Mouse (Mus musculus) midbrain, embryonic 14.5 days (tissue): Measurements from ENCODE around the gene Tcf7. TPM values are rescaled to one million over a fixed set of nuclear protein-coding genes. Genes with fewer than 3 reads are reported as not detected.
"Not testable (repeated sequence)": the region's sequence is repeated elsewhere in the genome, so short reads cannot be mapped to it uniquely, and the experiment has no call there.

Experiments
- ATAC-seq: fragments of 200-750 bp; cut with Nextera tagmentation; 2 replicates; pipeline ENCODE4 v1.8.0; 2017; ENCODE audit warnings: moderate number of reproducible peaks, moderate library complexity; ENCODE audit not compliant: low FRiP score, low TSS enrichment
- DNase-seq: peaks from one replicate; pipeline ENCODE4 v3.0.0-alpha.2; 2015
- H3K27ac ChIP-seq: fragments of 300-500 bp; sonication (generic); replicated peaks from 2 replicates; pipeline ENCODE4 v1.5.1; 2014; ENCODE audit warnings: mild to moderate bottlenecking, low read depth, low read length, moderate library complexity
- H3K27me3 ChIP-seq: fragments of 300-500 bp; sonication (generic); 2 replicates; pipeline ENCODE4 v1.6.1; 2014; ENCODE audit warnings: low read length, control low read depth, mixed read lengths; ENCODE audit not compliant: control insufficient read depth, insufficient read depth
- H3K36me3 ChIP-seq: fragments of 300-500 bp; sonication (generic); 2 replicates; pipeline ENCODE4 v1.6.1; 2014; ENCODE audit warnings: low read length, control low read depth; ENCODE audit not compliant: control insufficient read depth, insufficient read depth
- H3K4me1 ChIP-seq: fragments of 300-500 bp; sonication (generic); 2 replicates; pipeline ENCODE4 v1.6.1; 2014; ENCODE audit warnings: mild to moderate bottlenecking, antibody characterized with exemption, low read length, control low read depth; ENCODE audit not compliant: control insufficient read depth, insufficient read depth
- H3K4me2 ChIP-seq: fragments of 300-500 bp; sonication (generic); 2 replicates; pipeline ENCODE4 v1.6.1; 2014; ENCODE audit warnings: mild to moderate bottlenecking, low read length, moderate library complexity
- H3K4me3 ChIP-seq: fragments of 300-500 bp; sonication (generic); replicated peaks from 2 replicates; pipeline ENCODE4 v1.5.1; 2014; ENCODE audit warnings: low read depth, low read length
- H3K9ac ChIP-seq: fragments of 300-500 bp; sonication (generic); replicated peaks from 2 replicates; pipeline ENCODE4 v1.6.1; 2014; ENCODE audit warnings: mild to moderate bottlenecking, low read length, moderate library complexity
- H3K9me3 ChIP-seq: fragments of 300-500 bp; sonication (generic); 2 replicates; pipeline ENCODE4 v1.6.1; 2016; ENCODE audit warnings: low read length, control low read depth, mixed read lengths; ENCODE audit not compliant: control insufficient read depth
- WGBS: fragments of 180-500 bp; shearing (Covaris S2); extraction: QIAGEN DNeasy Blood & Tissue Kit; methylation state at CpG from one replicate; pipeline ENCODE4 v1.1.7; 2014; 5-methylcytosine and 5-hydroxymethylcytosine counted together
- polyA plus RNA-seq: library from polyadenylated mRNA; unstranded; fragments of >200 nt; fragmentation: Nextera tagmentation; extraction: Ambion mirVana; gene quantifications from 2 replicates; pipeline ENCODE4 v1.2.1, GENCODE M21; 2014

Gene Tcf7
- polyA plus RNA-seq, 1 experiment from 2014 or later: 5.8 TPM

DNA sequence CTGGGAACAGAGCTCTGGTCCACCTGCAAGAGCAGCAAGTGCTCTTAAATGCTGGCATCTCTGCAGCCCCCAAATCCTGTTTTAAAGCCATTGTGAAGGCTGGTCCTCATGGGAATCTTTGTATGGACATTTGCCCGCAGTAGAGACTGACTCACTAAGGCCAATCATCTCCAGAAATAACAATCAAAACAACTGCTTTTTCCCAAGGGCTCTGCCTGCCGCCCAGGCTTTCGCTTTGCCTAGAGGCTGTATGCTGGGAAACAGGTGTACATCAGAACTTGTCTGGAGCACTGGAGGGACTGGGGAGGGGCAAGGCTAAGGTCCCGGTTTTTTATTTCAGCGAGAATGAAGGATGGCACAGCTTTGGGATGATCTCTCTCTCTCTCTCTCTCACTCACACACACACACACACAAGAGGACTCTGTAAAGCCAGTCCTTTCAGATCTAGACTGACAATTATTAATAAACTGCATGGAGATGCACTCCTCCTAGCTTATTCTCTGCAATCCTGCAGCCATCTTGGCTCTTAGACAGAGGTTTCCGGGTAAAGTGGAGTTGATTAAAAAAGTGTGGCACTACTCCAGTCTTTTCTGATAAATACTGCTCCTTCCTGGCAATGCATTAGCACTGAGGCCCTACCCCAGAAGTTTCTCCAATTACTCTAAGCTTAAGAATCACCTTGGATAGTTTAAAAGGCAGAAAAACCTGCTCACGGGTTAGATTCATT is 53.9 kb downstream of the Tcf7 start:
- no peak for ATAC-seq
- no peak overlapping the region for H3K4me2 ChIP-seq
- no peaks in the 10 kb centered on the region for H3K36me3 ChIP-seq
- no peak for DNase-seq
- no peak overlapping the region for H3K4me3 ChIP-seq
- WGBS: 85% methylated on average over 7 of the region's 7 CpGs
- H3K9me3 ChIP-seq: no peaks in the 10 kb centered on the region
- no peak overlapping the region for H3K27ac ChIP-seq
- H3K27me3 ChIP-seq: no peaks in the 10 kb centered on the region
- H3K9ac ChIP-seq: no peak overlapping the region
- peaks cover 12% of the 10 kb centered on the region for H3K4me1 ChIP-seq

- no peaks in the 10 kb centered on the region for H3K27me3 ChIP-seq
- no peak overlapping the region for H3K4me2 ChIP-seq
- no peak for DNase-seq
- H3K9me3 ChIP-seq: no peaks in the 10 kb centered on the region
- H3K4me3 ChIP-seq: no peak overlapping the region
- H3K9ac ChIP-seq: no peak overlapping the region
- ATAC-seq: no peak
- no peak overlapping the region for H3K27ac ChIP-seq
- H3K4me1 ChIP-seq: peaks cover 3% of the 10 kb centered on the region; the same call in 1 of the 2 replicates
- WGBS: 86% methylated on average over 13 of the region's 13 CpGs
- H3K36me3 ChIP-seq: no peaks in the 10 kb centered on the region
Observed at GRCm38 (mm10) chr11:52227466-52228226, 55.2 kb downstream of the Tcf7 start.

GRCm38 (mm10) chr11:52227053-52227452 is 55.8 kb downstream of the Tcf7 start:
- H3K4me1 ChIP-seq: peaks cover 3% of the 10 kb centered on the region; the same call in 1 of the 2 replicates
- WGBS: 78% methylated on average over 3 of the region's 3 CpGs
- DNase-seq (no peak), ATAC-seq (no peak)
- no peak overlapping the region for H3K9ac ChIP-seq
- no peak overlapping the region for H3K27ac ChIP-seq
- no peaks in the 10 kb centered on the region for H3K9me3 ChIP-seq
- no peaks in the 10 kb centered on the region for H3K27me3 ChIP-seq
- H3K4me2 ChIP-seq: no peak overlapping the region
- H3K36me3 ChIP-seq: no peaks in the 10 kb centered on the region
- H3K4me3 ChIP-seq: no peak overlapping the region

GRCm38 (mm10) chr11:52225986-52226599 is 56.7 kb downstream of the Tcf7 start:
- ATAC-seq: no peak
- no peak overlapping the region for H3K27ac ChIP-seq
- no peaks in the 10 kb centered on the region for H3K36me3 ChIP-seq
- no peak overlapping the region for H3K4me2 ChIP-seq
- H3K9me3 ChIP-seq: no peaks in the 10 kb centered on the region
- no peak overlapping the region for H3K4me3 ChIP-seq
- H3K27me3 ChIP-seq: no peaks in the 10 kb centered on the region
- WGBS: 63% methylated on average over 3 of the region's 3 CpGs
- no peak overlapping the region for H3K9ac ChIP-seq
- DNase-seq: no peak
- H3K4me1 ChIP-seq: peaks cover 3% of the 10 kb centered on the region; the same call in 1 of the 2 replicates

DNA sequence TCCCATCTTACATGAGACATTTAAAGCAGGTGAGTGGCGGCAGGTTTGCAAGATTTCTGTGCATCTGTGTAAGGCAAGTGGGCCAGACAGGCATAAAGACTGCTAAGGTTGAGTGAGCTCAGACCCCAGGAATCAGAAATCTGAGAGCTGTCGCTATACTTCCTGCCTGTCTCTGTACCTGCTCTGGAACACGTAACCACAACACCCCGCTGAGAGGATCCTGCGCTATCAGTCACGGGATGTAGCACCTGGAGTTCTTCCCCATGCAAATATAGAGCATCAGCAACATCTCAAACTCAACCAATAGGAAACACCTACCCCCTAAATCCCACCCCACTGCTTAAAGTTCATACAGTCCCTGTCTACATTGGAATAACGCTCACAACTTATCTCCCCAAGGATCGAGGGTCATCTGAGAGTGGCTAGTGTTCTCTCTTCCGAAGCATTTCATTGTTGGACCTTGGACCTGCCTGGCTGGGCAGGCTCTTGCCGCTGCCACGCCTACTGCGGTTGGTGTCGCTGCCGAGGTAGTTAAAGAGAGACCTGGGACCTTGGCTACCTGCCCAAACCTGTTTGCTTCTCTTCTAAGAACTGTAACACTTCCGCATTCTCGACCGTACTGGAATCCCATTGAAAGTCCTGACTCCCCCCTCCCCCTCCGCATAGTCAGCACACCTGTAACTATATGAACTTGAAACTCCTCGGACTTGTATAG is 58.7 kb downstream of the Tcf7 start:
- no peak overlapping the region for H3K4me3 ChIP-seq
- no peak overlapping the region for H3K9ac ChIP-seq
- no peaks in the 10 kb centered on the region for H3K36me3 ChIP-seq
- H3K27me3 ChIP-seq: no peaks in the 10 kb centered on the region
- ATAC-seq (no peak), DNase-seq (no peak)
- 21% methylated on average over 19 of the region's 19 CpGs for WGBS
- H3K4me2 ChIP-seq: no peak overlapping the region
- no peaks in the 10 kb centered on the region for H3K9me3 ChIP-seq
- H3K4me1 ChIP-seq: no peaks in the 10 kb centered on the region
- no peak overlapping the region for H3K27ac ChIP-seq

DNA sequence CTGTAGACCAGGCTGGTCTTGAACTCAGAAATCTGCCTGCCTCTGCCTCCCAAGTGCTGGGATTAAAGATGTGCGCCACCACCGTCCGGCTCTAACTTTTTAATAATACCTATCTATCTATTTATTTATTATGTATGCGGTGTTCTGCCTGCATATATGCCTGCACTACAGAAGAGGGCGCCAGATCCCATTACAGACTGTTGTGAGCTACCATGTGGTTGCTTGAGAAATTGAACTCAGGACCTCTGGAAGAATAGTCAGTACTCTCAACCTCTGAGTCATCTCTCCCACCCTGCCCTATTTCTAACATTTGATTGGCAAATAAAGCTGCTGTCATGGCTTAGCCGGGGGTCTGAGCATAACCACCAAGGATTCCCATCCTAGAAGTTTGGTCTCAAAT is 59.9 kb downstream of the Tcf7 start:
- no peak for ATAC-seq
- Histone ChIP-seq H3K27me3 (no peaks in the 10 kb centered on the region), H3K4me1 (no peaks in the 10 kb centered on the region), H3K9ac (no peak overlapping the region), H3K4me2 (no peak overlapping the region), H3K27ac (no peak overlapping the region), H3K9me3 (no peaks in the 10 kb centered on the region), H3K36me3 (no peaks in the 10 kb centered on the region), H3K4me3 (no peak overlapping the region)
- DNase-seq: no peak
- 73% methylated on average over 6 of the region's 6 CpGs for WGBS

GRCm38 (mm10) chr11:52221921-52222320 is 60.9 kb downstream of the Tcf7 start:
- not testable (repeated sequence) for H3K9me3 ChIP-seq, DNase-seq, H3K4me2 ChIP-seq, H3K4me1 ChIP-seq, ATAC-seq, H3K4me3 ChIP-seq, H3K36me3 ChIP-seq, H3K27ac ChIP-seq, H3K27me3 ChIP-seq, H3K9ac ChIP-seq
- WGBS: 93% methylated on average over 6 of the region's 6 CpGs

- no peak overlapping the region for H3K9ac ChIP-seq
- H3K4me2 ChIP-seq: peak overlapping the region; percentile 26; the same call in 1 of the 2 replicates
- no peaks in the 10 kb centered on the region for H3K4me1 ChIP-seq
- no peaks in the 10 kb centered on the region for H3K9me3 ChIP-seq
- WGBS: 10% methylated on average over 4 of the region's 4 CpGs
- H3K36me3 ChIP-seq: no peaks in the 10 kb centered on the region
- H3K27ac ChIP-seq: no peak overlapping the region
- H3K4me3 ChIP-seq: no peak overlapping the region
- H3K27me3 ChIP-seq: no peaks in the 10 kb centered on the region
- ATAC-seq (peak; percentile 55; the same call in 1 of the 2 replicates), DNase-seq (peak; percentile 88)
Observed at GRCm38 (mm10) chr11:52220282-52220681, 62.5 kb downstream of the Tcf7 start.
